Mouse (Mus musculus): ENCODE measurements around the gene Tspan11.

Tspan11 gene

GRCm38 (mm10) chr6:127888581-127888980 lies 1.2 kb downstream of the Tspan11 start:
- H3K9me3 ChIP-seq (ENCODE audit: low read length) = no peaks in the 10 kb centered on the region
- TF ChIP-seq CTCF (conservative IDR thresholded peaks at IDR 0.05; ENCODE audit: low read length) (no peak), POU5F1 (IDR thresholded peaks at IDR 0.05; ENCODE audit: borderline replicate concordance, low read length) (no peak), NANOG (IDR thresholded peaks at IDR 0.05; ENCODE audit: borderline replicate concordance, low read length) (no peak)

DNA sequence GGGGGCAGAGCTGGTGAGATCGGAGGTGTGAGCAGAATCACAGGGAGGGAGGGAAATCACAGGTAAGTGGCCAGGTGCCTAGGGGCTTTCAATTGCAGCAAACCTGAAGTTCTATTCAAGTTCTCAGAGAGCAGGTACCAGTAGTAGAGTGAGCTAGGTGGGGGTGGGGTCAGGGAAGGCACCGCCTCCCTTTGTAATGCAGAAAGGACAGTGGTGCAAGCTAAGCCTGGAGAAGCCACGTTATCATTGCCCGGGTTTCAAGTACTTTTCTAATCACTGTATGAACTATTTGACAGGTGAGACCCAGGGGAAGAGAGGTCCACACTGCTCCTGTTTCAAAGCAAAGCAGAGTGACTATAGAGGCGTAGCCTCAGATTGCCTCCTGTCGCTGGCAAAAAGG lies 6.2 kb downstream of the Tspan11 start:
- no peak overlapping the region for H3K4me3 ChIP-seq (replicated peaks; ENCODE audit: low read length)
- peaks cover 46% of the 10 kb centered on the region for H3K27me3 ChIP-seq (ENCODE audit: insufficient read depth, low read length)
- no peaks in the 10 kb centered on the region for H3K36me3 ChIP-seq (ENCODE audit: insufficient read depth, low read length)
- peaks cover 18% of the 10 kb centered on the region for H3K4me1 ChIP-seq (replicated peaks; ENCODE audit: low read depth, low read length)
- H3K9me3 ChIP-seq (ENCODE audit: low read length) = peaks cover 7% of the 10 kb centered on the region
- TF ChIP-seq CTCF (conservative IDR thresholded peaks at IDR 0.05; ENCODE audit: low read length) (no peak), NANOG (IDR thresholded peaks at IDR 0.05; ENCODE audit: borderline replicate concordance, low read length) (no peak), POU5F1 (IDR thresholded peaks at IDR 0.05; ENCODE audit: borderline replicate concordance, low read length) (peak; percentile 95)

More at GRCm38 (mm10) chr6:127888581-127888980, 1.2 kb downstream of the Tspan11 start:
- Histone ChIP-seq H3K36me3 (ENCODE audit: insufficient read depth, low read length) (no peaks in the 10 kb centered on the region), H3K27me3 (ENCODE audit: insufficient read depth, low read length) (peaks cover 48% of the 10 kb centered on the region), H3K4me1 (replicated peaks; ENCODE audit: low read depth, low read length) (peaks cover 22% of the 10 kb centered on the region), H3K4me3 (replicated peaks; ENCODE audit: low read length) (peak overlapping the region; percentile 80; the same call in 1 of the 2 replicates)

- Histone ChIP-seq H3K9me3 (ENCODE audit: low read length) (peaks cover 7% of the 10 kb centered on the region), H3K36me3 (ENCODE audit: insufficient read depth, low read length) (no peaks in the 10 kb centered on the region), H3K4me1 (replicated peaks; ENCODE audit: low read depth, low read length) (peaks cover 18% of the 10 kb centered on the region), H3K27me3 (ENCODE audit: insufficient read depth, low read length) (peaks cover 35% of the 10 kb centered on the region), H3K4me3 (replicated peaks; ENCODE audit: low read length) (no peak overlapping the region)
- TF ChIP-seq CTCF (conservative IDR thresholded peaks at IDR 0.05; ENCODE audit: low read length) (no peak), POU5F1 (IDR thresholded peaks at IDR 0.05; ENCODE audit: borderline replicate concordance, low read length) (no peak), NANOG (IDR thresholded peaks at IDR 0.05; ENCODE audit: borderline replicate concordance, low read length) (no peak)
Observed at GRCm38 (mm10) chr6:127894999-127895398, 7.6 kb downstream of the Tspan11 start.

DNA sequence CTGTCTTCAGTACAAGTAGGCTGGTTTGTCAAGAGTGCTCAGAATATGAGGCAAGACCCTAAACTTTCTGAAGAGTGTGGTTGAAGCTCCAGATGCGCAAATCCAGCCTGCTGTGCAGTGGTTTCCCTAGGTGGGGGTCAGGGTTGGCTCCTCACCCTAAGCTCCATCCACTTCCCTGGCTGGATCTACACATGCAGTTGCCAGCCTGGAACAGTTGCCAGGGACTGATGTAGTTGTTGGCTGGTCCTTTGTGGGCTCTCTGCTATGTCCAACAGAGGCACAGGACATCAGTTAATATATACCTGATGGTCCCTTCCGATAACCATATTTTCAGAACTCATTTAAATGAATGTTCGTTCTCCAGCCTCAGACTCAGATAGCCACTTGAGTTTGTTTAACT lies 9.0 kb downstream of the Tspan11 start:
- no peak for TF ChIP-seq POU5F1 (IDR thresholded peaks at IDR 0.05; ENCODE audit: borderline replicate concordance, low read length)
- Histone ChIP-seq H3K4me3 (replicated peaks; ENCODE audit: low read length) (no peak overlapping the region), H3K36me3 (ENCODE audit: insufficient read depth, low read length) (no peaks in the 10 kb centered on the region), H3K27me3 (ENCODE audit: insufficient read depth, low read length) (peaks cover 29% of the 10 kb centered on the region), H3K4me1 (replicated peaks; ENCODE audit: low read depth, low read length) (peaks cover 18% of the 10 kb centered on the region), H3K9me3 (ENCODE audit: low read length) (peaks cover 7% of the 10 kb centered on the region)

GRCm38 (mm10) chr6:127897342-127897741 lies 10.0 kb downstream of the Tspan11 start:
- Histone ChIP-seq H3K36me3 (ENCODE audit: insufficient read depth, low read length) (no peaks in the 10 kb centered on the region), H3K27me3 (ENCODE audit: insufficient read depth, low read length) (peaks cover 23% of the 10 kb centered on the region), H3K4me1 (replicated peaks; ENCODE audit: low read depth, low read length) (peaks cover 18% of the 10 kb centered on the region), H3K9me3 (ENCODE audit: low read length) (peaks cover 7% of the 10 kb centered on the region), H3K4me3 (replicated peaks; ENCODE audit: low read length) (no peak overlapping the region)
- TF ChIP-seq CTCF (conservative IDR thresholded peaks at IDR 0.05; ENCODE audit: low read length) (no peak), POU5F1 (IDR thresholded peaks at IDR 0.05; ENCODE audit: borderline replicate concordance, low read length) (no peak), NANOG (IDR thresholded peaks at IDR 0.05; ENCODE audit: borderline replicate concordance, low read length) (no peak)

- Histone ChIP-seq H3K4me1 (replicated peaks; ENCODE audit: low read depth, low read length) (no peaks in the 10 kb centered on the region), H3K36me3 (ENCODE audit: insufficient read depth, low read length) (no peaks in the 10 kb centered on the region), H3K9me3 (ENCODE audit: low read length) (peaks cover 7% of the 10 kb centered on the region), H3K27me3 (ENCODE audit: insufficient read depth, low read length) (peaks cover 14% of the 10 kb centered on the region; the same call in 1 of the 2 replicates), H3K4me3 (replicated peaks; ENCODE audit: low read length) (no peak overlapping the region)
- TF ChIP-seq POU5F1 (IDR thresholded peaks at IDR 0.05; ENCODE audit: borderline replicate concordance, low read length) = no peak
- no peak for TF ChIP-seq NANOG (IDR thresholded peaks at IDR 0.05; ENCODE audit: borderline replicate concordance, low read length)
- TF ChIP-seq CTCF (conservative IDR thresholded peaks at IDR 0.05; ENCODE audit: low read length) = no peak
Observed at GRCm38 (mm10) chr6:127900062-127900461, 12.7 kb downstream of the Tspan11 start.

GRCm38 (mm10) chr6:127901261-127901660 lies 13.9 kb downstream of the Tspan11 start:
- TF ChIP-seq POU5F1 (IDR thresholded peaks at IDR 0.05; ENCODE audit: borderline replicate concordance, low read length) = no peak
- no peak for TF ChIP-seq NANOG (IDR thresholded peaks at IDR 0.05; ENCODE audit: borderline replicate concordance, low read length)
- TF ChIP-seq CTCF (conservative IDR thresholded peaks at IDR 0.05; ENCODE audit: low read length) = no peak

DNA sequence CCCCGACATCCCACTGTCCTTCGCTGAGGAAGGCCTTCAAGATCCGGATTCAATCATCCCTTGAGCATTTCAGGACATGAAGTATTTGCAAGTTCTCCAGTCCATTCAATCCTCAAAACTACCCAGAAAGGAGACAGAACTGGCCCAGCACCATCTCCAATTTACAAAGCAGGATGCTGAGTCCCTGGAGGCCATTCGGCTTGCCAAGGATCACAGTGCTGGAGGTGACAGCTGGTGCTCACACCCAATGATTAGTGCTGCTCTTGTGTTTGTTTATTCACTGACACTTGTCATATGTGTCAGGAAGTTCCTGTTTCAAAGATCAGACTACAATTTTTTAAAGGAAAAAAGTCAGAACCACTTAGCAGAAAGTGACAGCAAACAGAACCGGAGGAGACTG lies 14.3 kb downstream of the Tspan11 start:
- Histone ChIP-seq H3K9me3 (ENCODE audit: low read length) (peaks cover 7% of the 10 kb centered on the region), H3K4me1 (replicated peaks; ENCODE audit: low read depth, low read length) (no peaks in the 10 kb centered on the region), H3K36me3 (ENCODE audit: insufficient read depth, low read length) (no peaks in the 10 kb centered on the region), H3K27me3 (ENCODE audit: insufficient read depth, low read length) (peaks cover 3% of the 10 kb centered on the region; the same call in 1 of the 2 replicates), H3K4me3 (replicated peaks; ENCODE audit: low read length) (no peak overlapping the region)
- no peak for TF ChIP-seq NANOG (IDR thresholded peaks at IDR 0.05; ENCODE audit: borderline replicate concordance, low read length)
- TF ChIP-seq POU5F1 (IDR thresholded peaks at IDR 0.05; ENCODE audit: borderline replicate concordance, low read length) = no peak
- TF ChIP-seq CTCF (conservative IDR thresholded peaks at IDR 0.05; ENCODE audit: low read length) = no peak

More at GRCm38 (mm10) chr6:127901261-127901660, 13.9 kb downstream of the Tspan11 start:
- no peaks in the 10 kb centered on the region for H3K4me1 ChIP-seq (replicated peaks; ENCODE audit: low read depth, low read length)
- H3K9me3 ChIP-seq (ENCODE audit: low read length) = peaks cover 7% of the 10 kb centered on the region
- no peaks in the 10 kb centered on the region for H3K36me3 ChIP-seq (ENCODE audit: insufficient read depth, low read length)
- H3K27me3 ChIP-seq (ENCODE audit: insufficient read depth, low read length) = peaks cover 4% of the 10 kb centered on the region; the same call in 1 of the 2 replicates
- no peak overlapping the region for H3K4me3 ChIP-seq (replicated peaks; ENCODE audit: low read length)

DNA sequence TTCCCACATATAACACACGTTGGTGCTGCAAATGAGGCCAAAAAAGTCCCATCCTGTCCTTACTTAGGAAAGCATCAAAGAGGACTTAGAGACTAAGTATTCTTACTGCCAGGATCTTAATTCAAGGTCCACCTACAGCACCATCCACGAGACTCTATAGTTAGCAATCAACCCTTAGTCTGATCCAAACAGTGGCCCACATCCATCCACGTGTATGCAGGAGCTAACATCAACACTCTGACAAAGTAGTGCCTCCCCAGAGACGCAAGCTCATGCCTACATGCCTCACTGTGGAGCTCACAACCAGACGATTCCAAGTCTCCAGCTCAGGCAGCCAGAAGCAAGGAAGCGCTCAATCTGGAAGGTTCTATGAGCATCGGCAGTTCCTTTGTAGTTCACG lies 15.2 kb downstream of the Tspan11 start:
- peaks cover 2% of the 10 kb centered on the region; the same call in 1 of the 2 replicates for H3K27me3 ChIP-seq (ENCODE audit: insufficient read depth, low read length)
- no peak overlapping the region for H3K4me3 ChIP-seq (replicated peaks; ENCODE audit: low read length)
- H3K4me1 ChIP-seq (replicated peaks; ENCODE audit: low read depth, low read length) = no peaks in the 10 kb centered on the region
- no peaks in the 10 kb centered on the region for H3K36me3 ChIP-seq (ENCODE audit: insufficient read depth, low read length)
- H3K9me3 ChIP-seq (ENCODE audit: low read length) = peaks cover 16% of the 10 kb centered on the region
- TF ChIP-seq CTCF (conservative IDR thresholded peaks at IDR 0.05; ENCODE audit: low read length) = no peak
- TF ChIP-seq POU5F1 (IDR thresholded peaks at IDR 0.05; ENCODE audit: borderline replicate concordance, low read length) = no peak
- TF ChIP-seq NANOG (IDR thresholded peaks at IDR 0.05; ENCODE audit: borderline replicate concordance, low read length) = no peak

All from E14TG2a.4 (cell line).